Mouse (Mus musculus): ENCODE measurements around the gene Fbxo9. TPM values are rescaled to one million over a fixed set of nuclear protein-coding genes. Genes with fewer than 3 reads are reported as not detected.

Gene Fbxo9
- total and polyA plus RNA-seq, 3 experiments = 14.3 to 24.2 (median 18.3) TPM

- Histone ChIP-seq H3K79me2 (replicated peaks; ENCODE audit: control insufficient read depth, extremely low read depth, insufficient read depth, poor library complexity, severe bottlenecking) (no peaks in the 10 kb centered on the region), H3K27ac (ENCODE audit: insufficient read depth, low read depth) (no peak overlapping the region), H3K27me3 (replicated peaks) (peaks cover 13% of the 10 kb centered on the region), H3K4me2 (ENCODE audit: insufficient read depth, low read depth, poor library complexity, severe bottlenecking) (no peak overlapping the region), H3K36me3 (replicated peaks in 1 of 2; ENCODE audit: control insufficient read depth in 1 of 2, insufficient read depth in 1 of 2, low read length in 1 of 2) (no peaks in the 10 kb centered on the region), H3K9ac (ENCODE audit: insufficient read depth, low read depth) (no peak overlapping the region), H3K4me1 (ENCODE audit: control insufficient read depth in 1 of 2, insufficient read depth in 2 of 2) (0 out of 4 replicates have a peak, but pooled peaks cover 0 to 3% of the 10 kb centered on the region in 2 experiments), H3K4me3 (replicated peaks in 1 of 3; ENCODE audit: low read depth in 2 of 3, low read length in 2 of 3, poor library complexity in 1 of 3) (no peak overlapping the region), H3K9me3 (replicated peaks; ENCODE audit: low read length) (no peaks in the 10 kb centered on the region)
- no peak for DNase-seq (ENCODE audit: extremely low read depth)
- in situ Hi-C loops (cut with MboI; ENCODE audit: low pct_ligation_motif_present, low pct_unique_long_range_greater_than_20kb, low sequenced_read_pairs) = loop anchor here (25.0 kb wide), 1 partner anchor 371 kb away; no protein-coding TSS in a partner anchor
- dilution Hi-C loops (cut with MboI; ENCODE audit: extremely low pct_ligation_motif_present, extremely low pct_unique_long_range_greater_than_20kb, low sequenced_read_pairs) = no loop called here
- no peak for TF ChIP-seq ETS1 (conservative IDR thresholded peaks at IDR 0.05; ENCODE audit: low read depth, low read length)
- TF ChIP-seq ELF1 (IDR thresholded peaks at IDR 0.05; ENCODE audit: low read depth, low read length) = no peak
- no peak for TF ChIP-seq MYC (IDR thresholded peaks at IDR 0.05; ENCODE audit: low read depth, low read length)
- no peak for TF ChIP-seq UBTF (IDR thresholded peaks at IDR 0.05; ENCODE audit: low read depth, low read length)
- no peak for TF ChIP-seq MEF2A (IDR thresholded peaks at IDR 0.05; ENCODE audit: borderline replicate concordance, low read depth, low read length)
- TF ChIP-seq PAX5 (IDR thresholded peaks at IDR 0.05; ENCODE audit: low read length) = no peak
- TF ChIP-seq BHLHE40 (IDR thresholded peaks at IDR 0.05; ENCODE audit: low read depth, low read length) = no peak
- TF ChIP-seq TBP (conservative IDR thresholded peaks at IDR 0.05; ENCODE audit: low read depth, low read length) = no peak
- TF ChIP-seq GABPA (IDR thresholded peaks at IDR 0.05; ENCODE audit: insufficient replicate concordance, low read depth, low read length) = no peak
Observed at GRCm38 (mm10) chr9:78032930-78033329, 75.9 kb downstream of the Fbxo9 start.

Other genes starting within 250 kb of the Fbxo9 start
- gene Elovl5, start 191.7 kb downstream of the Fbxo9 start, total RNA-seq (2012; rRNA removed) = 44.0 TPM in 2 replicates
- gene Elovl5, start 191.7 kb downstream of the Fbxo9 start, total RNA-seq (2014; rRNA removed) = 122 and 123 TPM in 2 replicates
- gene Elovl5, start 191.7 kb downstream of the Fbxo9 start, polyA plus RNA-seq (2012; ENCODE audit: insufficient read length, low read depth) = 62.2 and 63.0 TPM in 2 replicates
- not detected in 2 replicates for gene Gcm1, start 57.1 kb downstream of the Fbxo9 start, total RNA-seq (2012; rRNA removed)
- gene Gcm1, start 57.1 kb downstream of the Fbxo9 start, total RNA-seq (2014; rRNA removed) = not detected in 2 replicates
- gene Gcm1, start 57.1 kb downstream of the Fbxo9 start, polyA plus RNA-seq (2012; ENCODE audit: insufficient read length, low read depth) = not detected in 2 replicates
- gene Ick, start 127 bp upstream of the Fbxo9 start, total RNA-seq (2012; rRNA removed) = 3.4 and 4.8 TPM in 2 replicates
- gene Ick, start 127 bp upstream of the Fbxo9 start, total RNA-seq (2014; rRNA removed) = 4.5 and 5.0 TPM in 2 replicates
- gene Ick, start 127 bp upstream of the Fbxo9 start, polyA plus RNA-seq (2012; ENCODE audit: insufficient read length, low read depth) = 5.4 and 7.1 TPM in 2 replicates
- gene Gsta4, start 73.7 kb upstream of the Fbxo9 start, total RNA-seq (2012; rRNA removed) = 0.50 and 0.85 TPM in 2 replicates
- gene Gsta4, start 73.7 kb upstream of the Fbxo9 start, total RNA-seq (2014; rRNA removed) = not detected in 2 replicates
- gene Gsta4, start 73.7 kb upstream of the Fbxo9 start, polyA plus RNA-seq (2012; ENCODE audit: insufficient read length, low read depth) = 0.47 and 1.2 TPM in 2 replicates
- gene Gsta1, start 121.6 kb upstream of the Fbxo9 start, total RNA-seq (2012; rRNA removed) = not detected in 2 replicates
- gene Gsta1, start 121.6 kb upstream of the Fbxo9 start, total RNA-seq (2014; rRNA removed) = not detected in 2 replicates
- gene Gsta1, start 121.6 kb upstream of the Fbxo9 start, polyA plus RNA-seq (2012; ENCODE audit: insufficient read length, low read depth) = not detected in 2 replicates
- gene Gm3776, start 148.1 kb upstream of the Fbxo9 start, total RNA-seq (2012; rRNA removed) = not detected in 2 replicates
- gene Gm3776, start 148.1 kb upstream of the Fbxo9 start, total RNA-seq (2014; rRNA removed) = not detected in 2 replicates
- gene Gm3776, start 148.1 kb upstream of the Fbxo9 start, polyA plus RNA-seq (2012; ENCODE audit: insufficient read length, low read depth) = not detected in 2 replicates
- not detected in 2 replicates for gene Gm10639, start 180.9 kb upstream of the Fbxo9 start, total RNA-seq (2012; rRNA removed)
- not detected in 2 replicates for gene Gm10639, start 180.9 kb upstream of the Fbxo9 start, total RNA-seq (2014; rRNA removed)
- not detected in 2 replicates for gene Gm10639, start 180.9 kb upstream of the Fbxo9 start, polyA plus RNA-seq (2012; ENCODE audit: insufficient read length, low read depth)
- gene Omt2a, start 205.7 kb upstream of the Fbxo9 start, total RNA-seq (2012; rRNA removed) = not detected in 2 replicates
- not detected in 2 replicates for gene Omt2a, start 205.7 kb upstream of the Fbxo9 start, total RNA-seq (2014; rRNA removed)
- gene Omt2a, start 205.7 kb upstream of the Fbxo9 start, polyA plus RNA-seq (2012; ENCODE audit: insufficient read length, low read depth) = not detected in 2 replicates
- not detected in 2 replicates for gene Omt2b, start 218.5 kb upstream of the Fbxo9 start, total RNA-seq (2012; rRNA removed)
- gene Omt2b, start 218.5 kb upstream of the Fbxo9 start, total RNA-seq (2014; rRNA removed) = not detected in 2 replicates
- not detected in 2 replicates for gene Omt2b, start 218.5 kb upstream of the Fbxo9 start, polyA plus RNA-seq (2012; ENCODE audit: insufficient read length, low read depth)
- not detected in 2 replicates for gene Gsta2, start 246.7 kb upstream of the Fbxo9 start, total RNA-seq (2012; rRNA removed)
- not detected in 2 replicates for gene Gsta2, start 246.7 kb upstream of the Fbxo9 start, total RNA-seq (2014; rRNA removed)
- not detected in 2 replicates for gene Gsta2, start 246.7 kb upstream of the Fbxo9 start, polyA plus RNA-seq (2012; ENCODE audit: insufficient read length, low read depth)

All from CH12.LX (cell line).